Mouse (Mus musculus) embryonic facial prominence, embryonic 12.5 days (tissue): ENCODE data around the gene Gm5089. TPM values are rescaled to one million over a fixed set of nuclear protein-coding genes. Genes with fewer than 3 reads are reported as not detected.

Experiments
- ATAC-seq: fragments of 200-750 bp; cut with Nextera tagmentation; 2 replicates; pipeline ENCODE4 v1.8.0; 2017; ENCODE audit not compliant: insufficient number of reproducible peaks, insufficient read depth, low FRiP score, low TSS enrichment
- H3K27ac ChIP-seq: fragments of 300-500 bp; sonication (generic); 2 replicates; pipeline ENCODE4 v1.5.1; 2016; ENCODE audit warnings: mild to moderate bottlenecking
- H3K27me3 ChIP-seq: fragments of 300-500 bp; sonication (generic); 2 replicates; pipeline ENCODE4 v1.6.1; 2016; ENCODE audit warnings: mild to moderate bottlenecking, moderate library complexity
- H3K36me3 ChIP-seq: fragments of 300-500 bp; sonication (generic); 2 replicates; pipeline ENCODE4 v1.6.1; 2016; ENCODE audit warnings: mild to moderate bottlenecking
- H3K4me1 ChIP-seq: fragments of 300-500 bp; sonication (generic); 2 replicates; pipeline ENCODE4 v1.6.1; 2016
- H3K4me2 ChIP-seq: fragments of 300-500 bp; sonication (generic); replicated peaks from 2 replicates; pipeline ENCODE4 v1.6.1; 2016; ENCODE audit warnings: mild to moderate bottlenecking, moderate library complexity
- H3K4me3 ChIP-seq: fragments of 300-500 bp; sonication (generic); 2 replicates; pipeline ENCODE4 v1.5.1; 2016; ENCODE audit warnings: mild to moderate bottlenecking
- H3K9ac ChIP-seq: fragments of 300-500 bp; sonication (generic); 2 replicates; pipeline ENCODE4 v1.6.1; 2016; ENCODE audit warnings: mild to moderate bottlenecking, moderate library complexity
- H3K9me3 ChIP-seq: fragments of 300-500 bp; sonication (generic); 2 replicates; pipeline ENCODE4 v1.6.1; 2016; ENCODE audit warnings: mild to moderate bottlenecking, moderate library complexity
- WGBS: fragments of 180-500 bp; shearing (Covaris S2); methylation state at CpG from one replicate; pipeline ENCODE4 v1.1.7; 2016; 5-methylcytosine and 5-hydroxymethylcytosine counted together
- polyA plus RNA-seq: library from polyadenylated mRNA; unstranded; fragments of >200 nt; fragmentation: Nextera tagmentation; extraction: Ambion mirVana; gene quantifications from 2 replicates; pipeline ENCODE4 v1.2.1, GENCODE M21; 2016

The Gm5089 gene
- polyA plus RNA-seq, 1 experiment from 2014 or later = 0.38 TPM

- no peaks in the 10 kb centered on the region for H3K27me3 ChIP-seq
- 0 out of 2 replicates have a peak, but pooled peaks cover 5% of the 10 kb centered on the region for H3K4me1 ChIP-seq
- 66% methylated on average over 10 of the region's 10 CpGs for WGBS
- no peaks in the 10 kb centered on the region for H3K9me3 ChIP-seq
- H3K4me3 ChIP-seq = no peak overlapping the region
- H3K4me2 ChIP-seq = no peak overlapping the region
- no peak for ATAC-seq
- no peaks in the 10 kb centered on the region for H3K36me3 ChIP-seq
- H3K9ac ChIP-seq = no peak overlapping the region
- H3K27ac ChIP-seq = no peak overlapping the region
Measured at GRCm38 (mm10) chr14:122436850-122437249, 14.1 kb downstream of the Gm5089 start.

DNA sequence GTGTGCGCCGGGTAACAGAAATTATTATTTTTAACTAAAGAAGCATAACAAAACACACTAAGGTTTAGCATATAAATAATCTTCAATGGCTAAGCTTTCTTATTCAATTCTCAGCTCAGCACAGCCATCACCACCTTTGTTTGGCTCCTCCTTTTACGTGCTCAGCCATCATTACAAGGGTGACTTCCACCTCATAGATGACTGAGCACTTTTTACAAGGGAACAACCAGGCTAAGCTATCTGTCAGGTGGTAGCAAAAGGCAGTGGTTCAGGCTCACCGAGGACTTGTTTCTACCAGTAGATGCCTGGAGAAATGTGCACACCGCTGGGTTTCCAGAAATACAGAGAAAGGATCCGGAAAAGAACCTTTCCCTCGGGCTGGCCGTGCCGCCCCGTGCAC, 16.9 kb downstream of the Gm5089 start:
- H3K4me2 ChIP-seq = no peak overlapping the region
- WGBS = 92% methylated on average over 10 of the region's 10 CpGs
- 0 out of 2 replicates have a peak, but pooled peaks cover 4% of the 10 kb centered on the region for H3K27me3 ChIP-seq
- H3K9me3 ChIP-seq = no peaks in the 10 kb centered on the region
- 0 out of 2 replicates have a peak, but pooled peaks cover 5% of the 10 kb centered on the region for H3K4me1 ChIP-seq
- ATAC-seq = no peak
- H3K36me3 ChIP-seq = no peaks in the 10 kb centered on the region
- no peak overlapping the region for H3K4me3 ChIP-seq
- no peak overlapping the region for H3K9ac ChIP-seq
- no peak overlapping the region for H3K27ac ChIP-seq

DNA sequence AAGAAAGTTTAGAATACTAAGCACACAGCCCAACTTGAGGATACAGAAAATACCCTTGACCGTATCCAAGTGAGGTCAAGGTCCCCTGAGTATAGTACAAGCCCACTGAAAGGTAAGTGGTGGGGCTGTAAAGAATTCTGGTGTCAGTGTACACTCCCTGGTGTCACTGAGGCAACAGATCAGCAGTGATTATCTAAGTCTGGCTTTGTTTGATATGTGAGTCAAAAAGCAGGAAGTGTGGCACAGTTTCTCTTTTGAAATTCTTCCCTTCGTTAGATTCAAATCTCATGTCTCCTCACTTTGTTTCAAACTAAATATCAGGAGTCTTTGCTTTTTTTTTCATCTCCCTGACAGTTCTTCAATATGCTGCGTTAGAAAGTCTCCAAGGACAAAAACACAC, 18.4 kb downstream of the Gm5089 start:
- H3K27ac ChIP-seq = no peak overlapping the region
- no peaks in the 10 kb centered on the region for H3K36me3 ChIP-seq
- no peak overlapping the region for H3K4me3 ChIP-seq
- WGBS = 63% methylated on average over 3 of the region's 3 CpGs
- no peak overlapping the region for H3K4me2 ChIP-seq
- H3K9me3 ChIP-seq = no peaks in the 10 kb centered on the region
- H3K27me3 ChIP-seq = 0 out of 2 replicates have a peak, but pooled peaks cover 4% of the 10 kb centered on the region
- peaks cover 5% of the 10 kb centered on the region; the same call in 1 of the 2 replicates for H3K4me1 ChIP-seq
- no peak for ATAC-seq
- no peak overlapping the region for H3K9ac ChIP-seq

DNA sequence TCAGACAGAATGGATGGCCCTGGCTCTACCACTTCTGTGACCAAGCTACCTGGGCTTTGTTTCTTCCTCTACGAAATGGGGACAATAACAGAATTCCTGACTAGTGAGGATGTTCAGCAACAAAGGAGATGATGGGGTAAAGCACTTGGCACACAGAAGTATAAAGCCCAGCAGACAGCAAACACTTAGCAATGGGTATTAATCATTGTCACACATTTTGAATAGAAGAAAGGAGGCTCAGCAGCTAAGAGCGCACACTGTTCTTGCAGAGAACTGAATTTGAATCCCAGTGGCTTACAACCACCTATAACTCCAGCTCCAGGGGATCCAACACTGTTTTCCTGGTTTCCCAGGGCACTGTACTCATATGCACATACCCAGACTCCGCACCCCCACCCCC, 23.3 kb downstream of the Gm5089 start:
- no peak overlapping the region for H3K4me3 ChIP-seq
- H3K9me3 ChIP-seq = no peaks in the 10 kb centered on the region
- peaks cover 18% of the 10 kb centered on the region for H3K4me1 ChIP-seq
- WGBS = 93% methylated on average over 3 of the region's 3 CpGs
- no peaks in the 10 kb centered on the region for H3K36me3 ChIP-seq
- no peak for ATAC-seq
- no peak overlapping the region for H3K4me2 ChIP-seq
- H3K27ac ChIP-seq = no peak overlapping the region; the same call in 1 of the 2 replicates
- 0 out of 2 replicates have a peak, but pooled peaks cover 4% of the 10 kb centered on the region for H3K27me3 ChIP-seq
- no peak overlapping the region for H3K9ac ChIP-seq

DNA sequence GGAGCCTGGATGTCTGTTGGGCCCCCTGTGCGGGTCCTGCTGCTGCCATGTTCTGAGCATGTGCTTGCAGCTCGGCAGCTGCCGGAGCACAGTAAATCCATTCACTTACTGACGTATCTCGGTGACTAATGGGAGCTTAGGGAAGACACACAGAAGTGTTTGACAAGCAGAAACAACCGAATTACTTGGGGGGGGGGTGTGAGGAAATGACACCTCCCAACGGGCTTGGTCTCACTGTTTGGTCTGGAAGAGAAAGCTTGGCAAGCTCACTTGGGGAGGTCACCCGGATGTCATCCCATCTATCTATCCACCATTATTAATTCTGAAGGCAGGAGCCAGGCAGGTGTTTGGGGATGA, 23.7 kb downstream of the Gm5089 start:
- H3K9ac ChIP-seq = no peak overlapping the region
- H3K27me3 ChIP-seq = 0 out of 2 replicates have a peak, but pooled peaks cover 4% of the 10 kb centered on the region
- H3K4me1 ChIP-seq = peaks cover 14% of the 10 kb centered on the region
- H3K4me3 ChIP-seq = no peak overlapping the region
- no peak overlapping the region for H3K4me2 ChIP-seq
- no peak; the same call in 1 of the 2 replicates for ATAC-seq
- WGBS = 32% methylated on average over 8 of the region's 8 CpGs
- H3K36me3 ChIP-seq = no peaks in the 10 kb centered on the region
- no peaks in the 10 kb centered on the region for H3K9me3 ChIP-seq
- H3K27ac ChIP-seq = peak overlapping the region; percentile 64

DNA sequence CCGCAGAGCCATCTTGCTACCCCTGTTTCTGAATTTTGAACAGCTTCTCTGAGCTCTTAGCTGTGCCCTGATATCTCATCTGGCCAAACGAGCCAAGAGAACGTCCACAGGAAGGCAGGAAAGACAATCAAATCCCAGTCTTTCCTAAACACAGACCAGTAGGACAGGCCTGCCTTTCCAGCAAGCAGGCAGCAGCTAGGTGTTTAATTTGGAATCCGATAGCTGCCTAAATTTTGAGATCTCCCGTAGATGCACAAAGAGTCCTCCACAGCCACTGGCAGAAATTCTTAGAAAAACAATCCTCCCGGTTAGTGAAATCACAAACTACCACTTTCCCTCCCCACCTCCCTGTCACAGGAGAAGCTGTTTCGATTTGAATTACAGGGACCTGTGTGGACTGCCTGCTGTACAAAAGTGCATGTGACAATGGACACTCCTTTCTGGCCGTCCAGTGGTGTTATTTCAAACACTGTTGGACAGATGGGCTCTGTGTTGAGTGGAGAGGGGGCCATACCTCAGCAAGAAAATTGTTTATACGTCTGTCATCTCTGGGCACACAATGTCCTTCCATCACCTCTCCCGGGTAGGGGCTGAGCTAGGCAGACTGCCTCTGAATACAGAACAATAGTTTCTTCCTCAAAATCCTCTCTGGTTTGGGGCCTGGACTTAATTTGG, 24.2 kb downstream of the Gm5089 start:
- 30% methylated on average over 10 of the region's 10 CpGs for WGBS
- H3K27me3 ChIP-seq = 0 out of 2 replicates have a peak, but pooled peaks cover 4% of the 10 kb centered on the region
- no peak overlapping the region for H3K9ac ChIP-seq
- no peak for ATAC-seq
- no peaks in the 10 kb centered on the region for H3K36me3 ChIP-seq
- no peak overlapping the region for H3K4me3 ChIP-seq
- H3K4me2 ChIP-seq = 0 out of 2 replicates have a peak overlapping the region, but pooled peaks have one; percentile 0
- peak overlapping the region; percentile 64 for H3K27ac ChIP-seq
- no peaks in the 10 kb centered on the region for H3K9me3 ChIP-seq
- H3K4me1 ChIP-seq = peaks cover 14% of the 10 kb centered on the region

DNA sequence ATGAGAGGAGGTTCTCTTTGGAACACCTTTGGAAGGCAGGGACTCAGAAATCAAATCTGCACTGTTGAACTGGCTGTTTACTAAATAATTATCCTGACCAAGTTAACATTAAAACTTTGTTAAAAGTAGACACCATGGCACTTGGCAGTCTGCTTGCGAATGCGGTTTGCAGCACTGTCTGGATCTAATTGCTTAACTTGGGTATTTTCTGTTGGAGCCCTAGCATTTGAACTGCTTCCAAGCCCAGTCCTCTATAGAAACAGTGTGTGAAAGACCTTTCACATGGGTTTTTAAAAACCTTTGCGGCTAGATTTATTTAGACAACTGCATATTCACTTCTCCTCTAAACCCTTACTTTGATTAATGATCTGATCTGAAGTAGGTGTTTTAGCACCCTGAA, 26.5 kb downstream of the Gm5089 start:
- Histone ChIP-seq H3K36me3 (no peaks in the 10 kb centered on the region), H3K4me1 (peaks cover 16% of the 10 kb centered on the region)
- WGBS = 79% methylated on average over 3 of the region's 3 CpGs

DNA sequence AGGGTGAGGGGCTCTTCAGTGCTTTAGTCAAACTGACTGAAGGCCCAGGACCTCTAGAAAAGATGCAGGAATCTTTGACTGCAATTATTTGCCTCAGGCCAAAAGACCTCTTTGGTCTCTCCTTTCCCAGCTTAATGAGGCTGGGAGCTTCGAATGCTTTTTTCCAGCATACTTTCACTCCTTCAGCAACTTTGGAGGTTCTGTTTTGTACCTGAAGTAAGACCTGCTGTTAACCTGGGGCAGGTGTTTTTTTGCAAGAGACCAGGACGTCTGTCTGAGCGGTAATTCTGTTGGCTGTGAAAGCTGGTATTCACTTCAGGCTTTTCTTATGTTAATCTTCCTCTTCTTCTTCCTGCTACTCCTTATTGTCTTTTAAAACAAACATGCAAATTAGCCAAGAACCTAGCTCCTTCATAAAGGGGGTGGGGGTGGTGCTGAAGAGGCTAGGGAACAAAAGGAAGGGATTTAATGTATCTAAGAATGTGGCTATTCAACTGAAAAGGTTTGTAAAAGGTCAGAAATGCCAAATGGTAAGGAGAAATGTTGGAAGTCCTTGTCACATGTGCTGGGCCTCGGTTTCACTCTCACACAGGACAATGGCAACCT, 34.6 kb downstream of the Gm5089 start:
- Histone ChIP-seq H3K9me3 (no peaks in the 10 kb centered on the region), H3K9ac (no peak overlapping the region), H3K36me3 (no peaks in the 10 kb centered on the region), H3K4me2 (no peak overlapping the region), H3K4me3 (no peak overlapping the region), H3K4me1 (peaks cover 8% of the 10 kb centered on the region; the same call in 1 of the 2 replicates), H3K27ac (no peak overlapping the region), H3K27me3 (no peaks in the 10 kb centered on the region)
- WGBS = 28% methylated on average over 4 of the region's 4 CpGs
- no peak for ATAC-seq

More for the DNA sequence above, 26.5 kb downstream of the Gm5089 start:
- H3K4me3 ChIP-seq = no peak overlapping the region
- no peak for ATAC-seq
- no peaks in the 10 kb centered on the region for H3K9me3 ChIP-seq
- H3K27me3 ChIP-seq = no peaks in the 10 kb centered on the region
- H3K27ac ChIP-seq = no peak overlapping the region
- H3K4me2 ChIP-seq = no peak overlapping the region
- H3K9ac ChIP-seq = no peak overlapping the region

GRCm38 (mm10) chr14:122414786-122415185, 36.1 kb downstream of the Gm5089 start:
- H3K27ac ChIP-seq = no peak overlapping the region
- H3K27me3 ChIP-seq = peaks cover 6% of the 10 kb centered on the region; the same call in 1 of the 2 replicates
- H3K4me1 ChIP-seq = peaks cover 6% of the 10 kb centered on the region; the same call in 1 of the 2 replicates
- no peaks in the 10 kb centered on the region for H3K9me3 ChIP-seq
- H3K9ac ChIP-seq = no peak overlapping the region
- H3K4me2 ChIP-seq = no peak overlapping the region
- WGBS = 85% methylated on average over 2 of the region's 2 CpGs
- no peak for ATAC-seq
- H3K4me3 ChIP-seq = no peak overlapping the region
- no peaks in the 10 kb centered on the region for H3K36me3 ChIP-seq

- H3K27me3 ChIP-seq = peaks cover 15% of the 10 kb centered on the region
- no peak overlapping the region for H3K9ac ChIP-seq
- no peak for ATAC-seq
Measured at GRCm38 (mm10) chr14:122413542-122413928, 37.4 kb downstream of the Gm5089 start.

GRCm38 (mm10) chr14:122412841-122413541, 37.9 kb downstream of the Gm5089 start:
- Histone ChIP-seq H3K4me3 (no peak overlapping the region), H3K9ac (no peak overlapping the region), H3K27me3 (peaks cover 20% of the 10 kb centered on the region), H3K36me3 (no peaks in the 10 kb centered on the region), H3K4me1 (peaks cover 6% of the 10 kb centered on the region; the same call in 1 of the 2 replicates), H3K27ac (peak overlapping the region; percentile 54), H3K4me2 (no peak overlapping the region), H3K9me3 (no peaks in the 10 kb centered on the region)
- WGBS = 19% methylated on average over 2 of the region's 2 CpGs
- no peak for ATAC-seq

More at GRCm38 (mm10) chr14:122413542-122413928, 37.4 kb downstream of the Gm5089 start:
- H3K4me2 ChIP-seq = no peak overlapping the region
- H3K27ac ChIP-seq = peak overlapping the region; percentile 54
- no peaks in the 10 kb centered on the region for H3K9me3 ChIP-seq
- peaks cover 6% of the 10 kb centered on the region; the same call in 1 of the 2 replicates for H3K4me1 ChIP-seq
- 36% methylated on average over 2 of the region's 2 CpGs for WGBS
- H3K36me3 ChIP-seq = no peaks in the 10 kb centered on the region
- no peak overlapping the region for H3K4me3 ChIP-seq
